Mouse (Mus musculus) kidney, postnatal 0 days (tissue): ENCODE measurements around the gene Hivep3. TPM values are rescaled to one million over a fixed set of nuclear protein-coding genes. Genes with fewer than 3 reads are reported as not detected.
A peak's percentile ranks its signal among the peaks of the same experiment; 100 is the strongest.

Experiments used
- ATAC-seq: fragments of 200-750 bp; cut with Nextera tagmentation; replicated peaks from 2 replicates; pipeline ENCODE4 v1.8.0; 2017; ENCODE audit warnings: low read depth, moderate number of reproducible peaks, moderate TSS enrichment, moderate library complexity; ENCODE audit not compliant: low FRiP score
- DNase-seq: peaks from one replicate; pipeline ENCODE4 v3.0.0-alpha.2; 2016; ENCODE audit warnings: low spot score
- H3K27ac ChIP-seq: fragments of 300-500 bp; sonication (generic); 2 replicates; pipeline ENCODE4 v1.5.1; 2014; ENCODE audit warnings: mild to moderate bottlenecking
- H3K27me3 ChIP-seq: fragments of 300-500 bp; sonication (generic); 2 replicates; pipeline ENCODE4 v1.6.1; 2014; ENCODE audit warnings: low read length, mixed read lengths; ENCODE audit not compliant: insufficient read depth
- H3K36me3 ChIP-seq: fragments of 300-500 bp; sonication (generic); 2 replicates; pipeline ENCODE4 v1.6.1; 2014; ENCODE audit warnings: low read length, mixed read lengths; ENCODE audit not compliant: insufficient read depth
- H3K4me1 ChIP-seq: fragments of 300-500 bp; sonication (generic); replicated peaks from 2 replicates; pipeline ENCODE4 v1.6.1; 2014; ENCODE audit warnings: antibody characterized with exemption, low read length, mixed read lengths; ENCODE audit not compliant: insufficient read depth
- H3K4me2 ChIP-seq: fragments of 300-500 bp; sonication (generic); 2 replicates; pipeline ENCODE4 v1.6.1; 2014; ENCODE audit warnings: mild to moderate bottlenecking, low read length, moderate library complexity, mixed read lengths
- H3K4me3 ChIP-seq: fragments of 300-500 bp; sonication (generic); replicated peaks from 2 replicates; pipeline ENCODE4 v1.5.1; 2014; ENCODE audit warnings: low read depth, low read length
- H3K9ac ChIP-seq: fragments of 300-500 bp; sonication (generic); 2 replicates; pipeline ENCODE4 v1.6.1; 2014; ENCODE audit warnings: low read depth, low read length
- H3K9me3 ChIP-seq: fragments of 300-500 bp; sonication (generic); replicated peaks from 2 replicates; pipeline ENCODE4 v1.6.1; 2016; ENCODE audit warnings: low read length, inconsistent platforms, mixed read lengths
- CTCF ChIP-seq: IDR thresholded peaks from 2 replicates; pipeline ENCODE4 v1.5.1; 2016; ENCODE audit warnings: antibody characterized with exemption, low read depth, mild to moderate bottlenecking, moderate library complexity
- WGBS: fragments of 180-500 bp; shearing (Covaris S2); extraction: QIAGEN DNeasy Blood & Tissue Kit; methylation state at CpG from one replicate; pipeline ENCODE4 v1.1.7; 2014; 5-methylcytosine and 5-hydroxymethylcytosine counted together
- polyA plus RNA-seq: library from polyadenylated mRNA; unstranded; fragments of >200 nt; fragmentation: Nextera tagmentation; extraction: Ambion mirVana; gene quantifications from 2 replicates; pipeline ENCODE4 v1.2.1, GENCODE M21; 2015

The Hivep3 gene
- polyA plus RNA-seq, 1 experiment from 2014 or later, result 8.3 TPM

DNA sequence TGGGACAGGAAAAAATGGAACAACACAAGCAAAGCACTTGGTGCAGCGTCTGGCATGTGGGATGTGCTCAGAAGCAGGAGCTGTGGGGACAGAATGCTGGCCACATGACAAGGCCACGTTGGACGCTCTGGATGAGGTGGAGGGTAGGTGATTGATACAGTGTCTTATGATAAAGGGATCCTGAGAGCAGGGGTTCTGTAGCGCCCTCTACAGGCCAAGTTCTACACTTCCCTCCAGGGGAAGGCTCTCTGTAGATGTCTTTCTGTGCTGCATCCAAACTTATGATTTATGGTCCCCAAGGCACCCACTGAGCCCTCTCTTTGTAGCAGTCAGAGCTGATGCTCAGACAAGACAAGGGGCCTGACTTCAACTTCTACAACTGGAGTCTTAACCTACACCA lies 419.1 kb downstream of the Hivep3 start:
- no peak for ATAC-seq
- DNase-seq, result no peak
- Histone ChIP-seq H3K27me3 (no peaks in the 10 kb centered on the region), H3K4me2 (no peak overlapping the region), H3K9me3 (no peaks in the 10 kb centered on the region), H3K4me1 (peaks cover 10% of the 10 kb centered on the region; the same call in 1 of the 2 replicates), H3K9ac (no peak overlapping the region), H3K27ac (no peak overlapping the region), H3K4me3 (no peak overlapping the region), H3K36me3 (no peaks in the 10 kb centered on the region)
- 71% methylated on average over 4 of the region's 4 CpGs for WGBS
- peak; percentile 33; the same call in 1 of the 2 replicates for TF ChIP-seq CTCF

DNA sequence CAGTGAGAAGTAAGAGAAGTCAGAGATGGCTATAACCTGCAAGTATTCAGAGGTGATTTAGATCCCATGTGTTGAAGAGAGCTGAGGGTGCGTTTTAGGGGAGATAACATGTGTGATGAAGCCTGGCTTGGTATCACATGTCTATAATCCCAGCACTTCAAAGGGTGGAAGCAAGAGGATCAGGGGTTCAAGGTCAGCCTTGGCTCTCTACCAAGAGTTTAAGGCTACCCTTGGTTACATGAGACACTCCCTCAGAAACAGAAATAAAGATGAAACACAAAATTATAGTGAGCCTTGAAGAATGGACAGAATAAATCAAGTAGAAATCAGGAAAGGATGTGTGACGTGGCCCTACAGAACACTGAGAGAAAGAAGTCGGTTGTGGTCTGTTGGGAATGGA lies 420.2 kb downstream of the Hivep3 start:
- Histone ChIP-seq H3K4me3 (no peak overlapping the region), H3K4me1 (peaks cover 7% of the 10 kb centered on the region; the same call in 1 of the 2 replicates), H3K27ac (no peak overlapping the region), H3K9me3 (no peaks in the 10 kb centered on the region), H3K36me3 (no peaks in the 10 kb centered on the region), H3K9ac (no peak overlapping the region), H3K4me2 (no peak overlapping the region), H3K27me3 (no peaks in the 10 kb centered on the region)
- DNase-seq (no peak), ATAC-seq (no peak)
- TF ChIP-seq CTCF, result no peak
- WGBS, result 67% methylated on average over 3 of the region's 3 CpGs

DNA sequence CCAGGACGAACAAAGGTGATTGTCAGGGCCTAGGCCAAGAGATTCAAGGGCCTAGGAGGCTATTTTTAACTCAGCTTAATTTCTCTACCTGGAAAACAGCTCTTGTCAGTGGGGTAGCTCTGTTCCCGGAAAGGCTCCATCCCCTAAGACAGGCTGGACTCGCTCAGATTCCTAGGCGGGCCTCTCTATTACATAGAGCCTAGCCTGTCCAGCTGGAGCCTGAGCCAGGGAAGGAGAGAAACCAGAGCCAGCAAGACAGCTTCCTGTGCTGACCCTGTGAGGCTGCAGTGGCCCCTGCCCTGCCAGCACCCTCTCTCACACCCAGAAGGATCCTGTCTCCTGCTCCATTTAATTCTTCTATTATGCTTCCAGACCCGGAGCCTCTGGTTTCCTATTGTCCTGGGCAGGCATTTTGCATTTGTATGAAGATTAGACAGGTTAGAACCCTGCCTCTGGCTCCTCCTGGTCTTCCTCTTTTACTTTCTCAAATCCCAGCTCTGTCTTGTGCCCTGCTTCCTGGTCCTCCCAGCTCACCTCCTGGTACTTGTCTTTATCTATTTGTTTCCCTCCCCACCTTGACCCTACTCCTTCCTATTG lies 425.2 kb downstream of the Hivep3 start:
- H3K4me3 ChIP-seq, result no peak overlapping the region

DNA sequence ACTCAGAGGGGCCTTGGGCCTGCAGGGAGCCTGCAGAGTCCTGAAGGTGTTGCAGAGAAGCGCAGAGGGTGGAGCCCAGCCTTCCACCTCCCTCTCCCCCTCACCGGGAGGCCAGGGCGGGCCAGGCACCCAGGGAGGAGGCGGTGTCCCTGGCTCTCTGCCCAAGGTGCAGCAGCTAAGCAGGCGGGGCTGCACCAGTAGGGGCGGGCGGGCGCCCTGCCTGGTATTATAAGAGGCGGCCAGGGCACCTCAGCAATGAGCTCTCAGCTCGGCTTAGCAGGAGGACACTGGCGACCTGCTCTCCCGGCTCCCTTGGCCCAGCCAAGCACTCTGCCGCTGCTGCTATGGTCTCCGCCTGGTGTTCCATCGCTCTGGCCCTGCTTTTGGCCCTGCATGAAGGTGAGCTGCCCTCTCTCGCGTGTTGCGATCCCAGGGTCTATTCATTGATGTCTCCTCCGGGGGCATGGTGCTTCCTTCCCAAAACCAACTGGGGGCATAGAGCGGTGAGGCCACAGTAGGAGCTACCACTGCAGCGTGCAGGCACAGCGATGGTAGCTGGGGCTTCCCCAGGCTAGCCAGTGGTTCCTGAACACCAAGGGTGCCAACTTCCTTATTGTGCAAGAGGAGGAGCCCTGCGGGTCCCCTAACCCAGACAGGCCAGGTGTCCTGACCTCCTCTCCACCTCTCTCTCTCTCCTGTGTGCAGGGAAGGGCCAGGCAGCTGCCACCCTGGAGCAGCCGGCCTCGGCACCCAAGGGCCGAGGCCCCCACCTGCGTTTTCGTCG lies 427.8 kb downstream of the Hivep3 start, which contains the start of gene Edn2:
TSS of gene Edn2 (plus strand) at position 41 of the 784 bp plus-strand sequence.
- no peaks in the 10 kb centered on the region for H3K27me3 ChIP-seq
- H3K36me3 ChIP-seq, result no peaks in the 10 kb centered on the region
- H3K27ac ChIP-seq, result no peak within 1 kb of the TSS
- no peaks in the 10 kb centered on the region for H3K9me3 ChIP-seq
- ATAC-seq (peak; percentile 79), DNase-seq (peak; percentile 58)
- TF ChIP-seq CTCF, result peak; percentile 22; the same call in 1 of the 2 replicates
- no peak within 1 kb of the TSS for H3K9ac ChIP-seq
- H3K4me3 ChIP-seq, result no peak within 1 kb of the TSS
- 36% methylated on average over 26 of the region's 29 CpGs for WGBS
- peak within 1 kb of the TSS; percentile 26 for H3K4me2 ChIP-seq
- H3K4me1 ChIP-seq, result 0 out of 2 replicates have a peak, but pooled peaks cover 4% of the 10 kb centered on the region

More for the DNA sequence above, 425.2 kb downstream of the Hivep3 start:
- H3K9me3 ChIP-seq, result no peaks in the 10 kb centered on the region
- no peak overlapping the region for H3K4me2 ChIP-seq
- DNase-seq (peak; percentile 22), ATAC-seq (no peak)
- no peak overlapping the region for H3K9ac ChIP-seq
- 0 out of 2 replicates have a peak, but pooled peaks cover 4% of the 10 kb centered on the region for H3K4me1 ChIP-seq
- TF ChIP-seq CTCF, result no peak
- H3K27me3 ChIP-seq, result no peaks in the 10 kb centered on the region
- no peaks in the 10 kb centered on the region for H3K36me3 ChIP-seq
- H3K27ac ChIP-seq, result no peak overlapping the region
- WGBS, result 39% methylated on average over 5 of the region's 5 CpGs

DNA sequence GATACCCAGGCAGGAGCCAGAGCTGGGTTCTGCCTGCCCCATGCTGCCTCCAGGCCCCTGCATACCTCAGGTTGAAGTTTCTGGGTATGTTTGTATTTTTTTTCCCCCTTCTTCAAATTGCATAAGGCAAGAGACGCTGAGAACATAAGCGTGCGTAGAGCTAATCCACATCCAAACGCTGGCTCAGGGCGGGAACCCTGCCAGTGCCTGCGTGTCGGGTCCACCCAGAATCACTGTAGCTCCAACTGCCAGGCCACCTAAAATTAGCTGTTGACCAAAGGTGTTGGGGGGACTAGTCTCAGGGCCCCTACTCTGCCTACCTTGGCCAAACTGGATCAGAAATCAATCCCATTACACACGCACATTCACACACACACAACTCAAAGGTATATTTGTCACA lies 429.0 kb downstream of the Hivep3 start:
- no peak for TF ChIP-seq CTCF
- Histone ChIP-seq H3K36me3 (no peaks in the 10 kb centered on the region), H3K27ac (no peak overlapping the region), H3K4me1 (0 out of 2 replicates have a peak, but pooled peaks cover 4% of the 10 kb centered on the region), H3K9ac (no peak overlapping the region), H3K4me2 (no peak overlapping the region), H3K4me3 (no peak overlapping the region), H3K27me3 (no peaks in the 10 kb centered on the region), H3K9me3 (no peaks in the 10 kb centered on the region)
- 90% methylated on average over 8 of the region's 8 CpGs for WGBS
- DNase-seq (no peak), ATAC-seq (no peak)

DNA sequence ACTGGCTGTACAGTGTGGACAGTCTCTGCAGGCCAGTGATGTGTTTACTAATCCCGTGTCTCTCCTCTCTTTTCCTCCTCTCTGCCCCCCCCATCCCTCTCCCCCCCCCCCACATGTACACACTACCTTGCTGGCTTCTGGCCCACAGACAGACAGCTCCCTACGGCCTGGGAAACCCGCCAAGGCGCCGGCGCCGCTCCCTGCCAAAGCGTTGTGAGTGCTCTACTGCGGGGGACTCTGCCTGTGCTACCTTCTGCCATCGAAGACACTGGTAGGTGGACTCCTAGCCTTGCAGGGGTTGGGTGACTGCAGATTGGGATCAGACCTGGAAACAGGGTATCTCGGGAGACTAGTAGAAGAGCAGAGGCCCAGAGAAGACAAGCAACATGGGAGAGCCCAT lies 429.7 kb downstream of the Hivep3 start:
- Histone ChIP-seq H3K4me2 (no peak overlapping the region), H3K4me3 (no peak overlapping the region), H3K27ac (no peak overlapping the region), H3K9me3 (no peaks in the 10 kb centered on the region), H3K27me3 (no peaks in the 10 kb centered on the region), H3K36me3 (no peaks in the 10 kb centered on the region), H3K9ac (no peak overlapping the region), H3K4me1 (0 out of 2 replicates have a peak, but pooled peaks cover 4% of the 10 kb centered on the region)
- ATAC-seq (no peak), DNase-seq (no peak)
- WGBS, result 48% methylated on average over 11 of the region's 11 CpGs
- TF ChIP-seq CTCF, result no peak
